Mouse (Mus musculus) erythroblast, embryonic 14.5 days (primary cell): ENCODE measurements around the gene Fcrla.

Source experiments
- GATA1 ChIP-seq: IDR thresholded peaks from 2 replicates; pipeline ENCODE4 v1.6.1; 2012; ENCODE audit warnings: low read length, inconsistent platforms, mixed read lengths
- TAL1 ChIP-seq: IDR thresholded peaks from 3 replicates; pipeline ENCODE4 v1.6.1; 2012; ENCODE audit warnings: low read length, inconsistent platforms, mixed read lengths

DNA sequence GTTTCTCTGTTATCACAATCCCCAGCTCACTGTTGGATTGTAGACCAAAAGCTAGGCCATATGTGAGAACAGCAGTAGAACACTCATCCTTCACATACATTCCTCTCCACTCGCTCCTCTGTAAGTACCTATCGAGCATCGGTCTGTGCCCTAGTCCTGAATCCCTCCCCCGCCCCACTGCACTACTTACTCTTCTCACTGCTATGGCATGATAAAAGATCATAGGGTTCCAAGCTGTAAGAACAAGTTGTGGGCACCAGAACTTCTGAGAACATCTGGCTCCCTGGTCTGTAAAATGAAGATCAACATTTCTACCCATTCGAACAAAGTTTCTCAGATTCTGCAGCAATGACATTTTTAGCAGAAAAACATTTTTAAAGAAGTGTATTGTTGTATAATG is 49.1 kb upstream of the Fcrla start, which contains the start of gene Fcgr2b:
- no peak for TF ChIP-seq TAL1
- no peak for TF ChIP-seq GATA1
